Mouse (Mus musculus) hindbrain, embryonic 12.5 days (tissue): ENCODE measurements around the gene Wee1. TPM values are rescaled to one million over a fixed set of nuclear protein-coding genes. Genes with fewer than 3 reads are reported as not detected.
A peak's percentile ranks its signal among the peaks of the same experiment; 100 is the strongest.

Source experiments
- ATAC-seq: fragments of 200-750 bp; cut with Nextera tagmentation; 2 replicates; pipeline ENCODE4 v1.8.0; 2017; ENCODE audit warnings: moderate TSS enrichment; ENCODE audit not compliant: low FRiP score
- H3K27ac ChIP-seq: fragments of 300-500 bp; sonication (generic); 2 replicates; pipeline ENCODE4 v1.5.1; 2016; ENCODE audit warnings: mild to moderate bottlenecking
- H3K27me3 ChIP-seq: fragments of 300-500 bp; sonication (generic); 2 replicates; pipeline ENCODE4 v1.6.1; 2016; ENCODE audit warnings: mild to moderate bottlenecking
- H3K36me3 ChIP-seq: fragments of 300-500 bp; sonication (generic); 2 replicates; pipeline ENCODE4 v1.6.1; 2016; ENCODE audit warnings: mild to moderate bottlenecking
- H3K4me1 ChIP-seq: fragments of 300-500 bp; sonication (generic); 2 replicates; pipeline ENCODE4 v1.6.1; 2016
- H3K4me2 ChIP-seq: fragments of 300-500 bp; sonication (generic); replicated peaks from 2 replicates; pipeline ENCODE4 v1.6.1; 2016; ENCODE audit warnings: mild to moderate bottlenecking
- H3K4me3 ChIP-seq: fragments of 300-500 bp; sonication (generic); 2 replicates; pipeline ENCODE4 v1.5.1; 2016; ENCODE audit warnings: mild to moderate bottlenecking
- H3K9ac ChIP-seq: fragments of 300-500 bp; sonication (generic); 2 replicates; pipeline ENCODE4 v1.6.1; 2016; ENCODE audit warnings: mild to moderate bottlenecking, moderate library complexity
- H3K9me3 ChIP-seq: fragments of 300-500 bp; sonication (generic); replicated peaks from 2 replicates; pipeline ENCODE4 v1.6.1; 2016; ENCODE audit warnings: mild to moderate bottlenecking
- WGBS: fragments of 180-500 bp; shearing (Covaris S2); methylation state at CpG from one replicate; pipeline ENCODE4 v1.1.7; 2016; 5-methylcytosine and 5-hydroxymethylcytosine counted together
- polyA plus RNA-seq: library from polyadenylated mRNA; unstranded; fragments of >200 nt; fragmentation: Nextera tagmentation; extraction: Ambion mirVana; gene quantifications from 2 replicates; pipeline ENCODE4 v1.2.1, GENCODE M21; 2016

Gene Wee1
- polyA plus RNA-seq, 1 experiment from 2014 or later = 26.3 TPM

- H3K9me3 ChIP-seq = no peaks in the 10 kb centered on the region
- no peaks in the 10 kb centered on the region for H3K4me1 ChIP-seq
- H3K36me3 ChIP-seq = no peaks in the 10 kb centered on the region
- peak overlapping the region; percentile 52 for H3K4me3 ChIP-seq
- peak overlapping the region; percentile 74 for H3K9ac ChIP-seq
- peak overlapping the region; percentile 87 for H3K4me2 ChIP-seq
- peak; percentile 95 for ATAC-seq
- H3K27ac ChIP-seq = peak overlapping the region; percentile 86
- no peaks in the 10 kb centered on the region for H3K27me3 ChIP-seq
- under 1% methylated on average over 20 of the region's 20 CpGs for WGBS
Observed at GRCm38 (mm10) chr7:110164712-110165122, 42.9 kb downstream of the Wee1 start.

GRCm38 (mm10) chr7:110166233-110166632 lies 44.4 kb downstream of the Wee1 start:
- Histone ChIP-seq H3K36me3 (no peaks in the 10 kb centered on the region), H3K4me3 (no peak overlapping the region), H3K4me1 (no peaks in the 10 kb centered on the region), H3K9ac (no peak overlapping the region), H3K4me2 (no peak overlapping the region), H3K27ac (no peak overlapping the region), H3K9me3 (no peaks in the 10 kb centered on the region), H3K27me3 (no peaks in the 10 kb centered on the region)
- no peak for ATAC-seq
- WGBS = 61% methylated on average over 8 of the region's 8 CpGs

- Histone ChIP-seq H3K4me2 (no peak overlapping the region), H3K9me3 (no peaks in the 10 kb centered on the region), H3K4me1 (no peaks in the 10 kb centered on the region), H3K27ac (no peak overlapping the region), H3K4me3 (no peak overlapping the region), H3K9ac (no peak overlapping the region), H3K36me3 (no peaks in the 10 kb centered on the region), H3K27me3 (no peaks in the 10 kb centered on the region)
- WGBS = 92% methylated on average over 7 of the region's 7 CpGs
- no peak for ATAC-seq
Observed at GRCm38 (mm10) chr7:110179208-110179607, 57.4 kb downstream of the Wee1 start.

- no peak for ATAC-seq
- Histone ChIP-seq H3K4me3 (no peak overlapping the region), H3K27me3 (no peaks in the 10 kb centered on the region), H3K9me3 (no peaks in the 10 kb centered on the region), H3K27ac (no peak overlapping the region), H3K36me3 (no peaks in the 10 kb centered on the region), H3K4me1 (no peaks in the 10 kb centered on the region), H3K9ac (no peak overlapping the region), H3K4me2 (no peak overlapping the region)
Observed at GRCm38 (mm10) chr7:110180613-110181012, 58.8 kb downstream of the Wee1 start.

- ATAC-seq = no peak
- 66% methylated on average over 8 of the region's 8 CpGs for whole genome bisulfite sequencing
- no peaks in the 10 kb centered on the region for H3K27me3 ChIP-seq
- H3K9ac ChIP-seq = no peak overlapping the region
- no peak overlapping the region for H3K4me3 ChIP-seq
- no peaks in the 10 kb centered on the region for H3K36me3 ChIP-seq
- H3K4me1 ChIP-seq = no peaks in the 10 kb centered on the region
- no peak overlapping the region for H3K4me2 ChIP-seq
- H3K9me3 ChIP-seq = no peaks in the 10 kb centered on the region
- H3K27ac ChIP-seq = no peak overlapping the region
Observed at GRCm38 (mm10) chr7:110181446-110181845, 59.6 kb downstream of the Wee1 start.

GRCm38 (mm10) chr7:110184608-110185007 lies 62.8 kb downstream of the Wee1 start:
- no peak for ATAC-seq
- 87% methylated on average over 3 of the region's 3 CpGs for WGBS

GRCm38 (mm10) chr7:110189951-110190350 lies 68.1 kb downstream of the Wee1 start:
- Histone ChIP-seq H3K4me3 (no peak overlapping the region), H3K36me3 (no peaks in the 10 kb centered on the region), H3K9ac (no peak overlapping the region), H3K4me1 (no peaks in the 10 kb centered on the region), H3K27me3 (no peaks in the 10 kb centered on the region), H3K27ac (no peak overlapping the region), H3K4me2 (no peak overlapping the region), H3K9me3 (no peaks in the 10 kb centered on the region)
- WGBS = 60% methylated on average over 7 of the region's 7 CpGs
- ATAC-seq = no peak

More at GRCm38 (mm10) chr7:110184608-110185007, 62.8 kb downstream of the Wee1 start:
- Histone ChIP-seq H3K9me3 (no peaks in the 10 kb centered on the region), H3K9ac (no peak overlapping the region), H3K27me3 (no peaks in the 10 kb centered on the region), H3K4me1 (no peaks in the 10 kb centered on the region), H3K27ac (no peak overlapping the region), H3K36me3 (no peaks in the 10 kb centered on the region), H3K4me2 (no peak overlapping the region), H3K4me3 (no peak overlapping the region)

Other genes with a start within 250 kb of the Wee1 start
- gene Dennd5a, start 161.6 kb upstream of the Wee1 start, polyA plus RNA-seq = 54.4 and 56.5 TPM in 2 replicates
- 72.0 and 88.0 TPM in 2 replicates for gene Tmem41b, start 135.1 kb upstream of the Wee1 start, polyA plus RNA-seq
- 47.1 and 47.9 TPM in 2 replicates for gene Ipo7, start 103.8 kb upstream of the Wee1 start, polyA plus RNA-seq
- 23.5 and 23.7 TPM in 2 replicates for gene Zfp143, start 60.8 kb upstream of the Wee1 start, polyA plus RNA-seq
- gene Swap70, start 99.7 kb downstream of the Wee1 start, polyA plus RNA-seq = 20.7 and 23.3 TPM in 2 replicates